Mouse (Mus musculus) cerebellum, postnatal 36 days (tissue): ENCODE results near the gene Rbm47.

Source experiments
- DNase-seq, 2 experiments: peaks; one replicate each; pipeline ENCODE4 v3.0.0; 2021 to 2022; ENCODE audit warnings: mixed read lengths in 2 of 2

Gene Rbm47

DNA sequence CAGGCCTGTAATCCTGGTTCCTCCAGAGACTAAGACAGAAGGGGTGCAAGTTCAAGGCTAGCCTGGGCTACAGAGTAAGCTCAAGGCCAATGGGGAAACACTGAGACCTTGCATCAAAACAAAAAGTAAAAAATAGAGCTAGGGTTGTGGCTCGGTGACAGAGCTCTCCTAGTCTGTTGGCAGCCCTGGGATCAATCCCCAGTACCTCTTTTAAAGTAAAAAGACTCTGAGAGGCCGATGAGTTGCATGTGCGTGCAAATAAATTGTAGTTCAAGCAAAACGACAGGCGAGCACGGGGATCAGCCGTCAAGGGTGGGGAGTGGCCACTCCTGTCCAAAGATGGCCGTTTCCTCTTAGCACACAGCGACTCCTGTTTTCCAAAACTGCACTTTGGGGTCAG is 48.0 kb downstream of the Rbm47 start:
- DNase-seq, result no peak

DNA sequence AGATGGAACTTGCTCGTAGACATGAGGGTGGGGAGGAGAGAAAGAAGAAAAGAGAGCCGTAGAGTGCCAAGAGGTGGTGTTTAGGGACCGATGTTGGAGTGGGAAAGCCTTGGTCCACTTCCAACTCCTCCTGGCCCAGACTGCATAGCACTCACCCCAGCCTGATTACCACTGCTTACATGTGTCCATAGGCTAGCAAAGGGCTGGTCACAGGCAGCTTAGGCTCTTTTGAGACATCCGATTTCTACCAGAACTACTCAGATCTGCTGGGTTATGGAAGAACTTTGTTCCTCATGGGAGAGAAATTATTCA is 48.9 kb downstream of the Rbm47 start:
- DNase-seq, result no peak

DNA sequence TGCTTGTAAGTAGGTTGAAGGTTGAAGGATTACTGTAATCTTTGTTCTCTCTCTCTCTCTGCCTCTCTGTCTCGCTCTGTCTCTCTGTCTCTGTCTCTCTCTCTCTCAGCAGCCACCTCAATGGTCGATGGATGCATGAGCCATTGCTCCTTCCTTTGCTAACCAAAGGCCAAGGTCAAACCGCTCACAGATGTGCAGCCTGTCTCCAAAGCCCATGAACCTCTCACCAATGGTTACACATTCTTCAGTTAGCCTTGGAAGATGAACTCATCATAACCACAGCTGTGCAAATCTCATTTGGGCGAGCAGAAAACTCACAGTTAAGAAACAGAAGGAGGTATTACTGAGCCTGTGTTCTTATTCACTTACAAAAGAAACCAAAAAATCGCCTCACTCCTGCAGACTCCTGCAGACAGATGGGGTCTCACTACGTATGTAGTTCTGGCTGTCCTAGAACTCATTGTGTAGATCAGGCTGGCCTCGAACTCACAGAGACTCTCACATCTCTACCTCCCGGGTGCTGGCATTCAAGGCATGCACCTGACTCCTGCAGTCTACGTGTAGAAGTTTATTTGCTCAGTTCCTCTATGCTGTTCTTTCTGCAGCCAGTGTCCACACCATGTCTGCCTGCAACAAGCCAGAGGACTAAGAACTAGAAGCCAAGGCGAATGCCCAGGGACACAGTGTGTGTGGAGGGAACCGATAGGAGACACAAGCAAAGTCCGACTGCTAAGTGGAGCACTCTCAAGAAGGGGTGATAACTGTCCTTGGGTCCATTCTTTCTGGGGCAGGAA is 49.4 kb downstream of the Rbm47 start:
- DNase-seq, result no peak

DNA sequence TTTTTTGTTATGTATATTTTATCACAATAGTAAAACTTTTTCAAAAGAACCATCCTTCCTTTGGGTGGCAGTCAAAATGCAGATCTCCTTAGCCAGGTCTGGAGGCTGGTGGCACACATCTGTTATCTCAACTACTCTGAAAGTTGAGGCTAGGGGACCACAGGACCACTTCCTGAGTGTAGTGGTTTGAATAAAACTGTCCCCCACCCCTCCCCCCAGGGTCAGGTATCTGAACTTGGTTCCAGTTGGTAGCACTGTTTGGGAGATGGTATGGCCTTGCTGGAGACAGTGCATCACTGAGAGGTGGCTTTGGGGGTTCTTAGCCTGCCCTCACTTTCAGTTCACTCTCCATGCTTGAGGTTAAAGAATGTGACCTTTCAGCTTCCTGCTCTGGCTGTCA is 51.7 kb downstream of the Rbm47 start:
- DNase-seq, result no peak

DNA sequence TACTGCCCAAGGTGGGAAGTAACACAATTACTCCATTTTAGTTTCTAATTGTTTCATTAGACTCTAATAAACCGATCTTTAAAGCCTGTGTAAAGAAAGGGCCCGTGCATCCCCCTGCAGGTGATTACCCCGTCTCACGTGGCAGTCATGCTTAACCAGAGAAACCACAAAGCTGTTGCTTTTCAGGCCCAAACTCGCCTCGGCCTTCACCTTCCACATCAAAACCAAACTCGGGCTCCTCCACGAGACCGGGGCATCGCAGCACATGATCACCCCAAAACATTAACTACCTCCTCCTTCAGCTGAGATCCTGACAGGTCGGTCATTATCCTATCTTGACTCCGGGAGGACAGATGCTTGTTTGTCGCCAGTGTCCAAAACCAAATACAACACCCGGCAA is 58.2 kb downstream of the Rbm47 start:
- no peak for DNase-seq

DNA sequence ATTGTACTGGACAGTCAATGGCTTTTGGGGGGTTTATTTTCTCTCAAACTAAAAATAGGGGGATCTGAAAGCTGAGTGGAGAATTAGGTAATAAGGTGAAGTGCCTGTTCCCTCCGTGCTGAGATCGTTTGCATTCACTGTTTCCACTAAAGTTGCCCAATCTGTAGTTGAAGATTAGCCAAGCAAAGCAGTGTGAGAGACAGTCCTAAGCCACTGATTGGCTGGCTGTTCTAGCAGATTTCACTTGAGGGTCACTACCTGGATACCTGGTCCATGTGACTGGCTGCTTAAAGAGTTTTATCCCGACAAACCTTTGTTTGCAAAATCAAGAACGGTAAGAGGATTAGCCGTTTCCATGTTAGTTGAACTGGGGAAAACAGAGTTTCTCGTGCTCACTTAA is 58.7 kb downstream of the Rbm47 start:
- no peak for DNase-seq

GRCm38 (mm10) chr5:66112059-66112458 is 60.9 kb downstream of the Rbm47 start:
- no peak for DNase-seq

- no peak for DNase-seq
These were observed 66.5 kb downstream of the Rbm47 start for GRCm38 (mm10) chr5:66106372-66106771.

DNA sequence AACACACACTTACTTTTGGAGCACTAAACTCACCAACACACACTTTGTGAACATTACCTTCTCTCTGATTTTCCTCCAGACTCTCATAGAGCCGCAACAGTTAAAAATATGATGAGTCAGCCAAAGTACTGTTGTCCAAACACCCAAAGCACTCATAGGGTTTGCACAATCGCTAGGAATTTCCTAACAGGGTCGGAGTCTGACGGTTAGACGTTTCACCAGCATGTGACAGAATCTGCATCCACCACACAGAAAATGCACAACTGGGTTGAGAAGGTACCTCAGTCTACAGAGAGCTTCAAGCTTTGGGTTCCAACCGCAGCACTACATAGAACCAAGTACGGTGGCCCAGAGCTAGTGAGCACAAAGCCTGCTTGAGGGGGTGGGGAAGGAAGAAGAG is 67.0 kb downstream of the Rbm47 start:
- no peak for DNase-seq

- no peak for DNase-seq
These were observed 67.6 kb downstream of the Rbm47 start for GRCm38 (mm10) chr5:66105366-66105765.

DNA sequence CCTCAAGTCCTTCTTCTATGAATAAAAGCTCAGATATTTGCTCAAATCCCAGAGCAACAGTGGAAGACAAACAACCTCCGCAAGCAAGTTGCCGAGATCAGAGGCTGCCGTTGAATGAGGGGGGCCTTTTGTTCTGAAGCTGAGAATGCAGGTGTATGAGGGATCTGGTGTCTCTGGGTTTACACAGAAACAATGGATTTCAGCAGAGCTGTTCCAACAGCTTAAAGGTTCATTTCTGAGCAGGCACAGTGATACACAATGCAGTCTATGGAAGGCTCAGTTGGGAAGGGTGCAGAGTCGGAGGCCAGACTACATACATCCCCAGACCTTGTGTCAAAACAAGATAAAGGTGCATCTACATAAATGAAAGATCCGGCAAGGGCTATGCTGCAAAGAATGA is 69.5 kb downstream of the Rbm47 start:
- DNase-seq, result no peak

GRCm38 (mm10) chr5:66102821-66103220 is 70.1 kb downstream of the Rbm47 start:
- DNase-seq, result no peak

DNA sequence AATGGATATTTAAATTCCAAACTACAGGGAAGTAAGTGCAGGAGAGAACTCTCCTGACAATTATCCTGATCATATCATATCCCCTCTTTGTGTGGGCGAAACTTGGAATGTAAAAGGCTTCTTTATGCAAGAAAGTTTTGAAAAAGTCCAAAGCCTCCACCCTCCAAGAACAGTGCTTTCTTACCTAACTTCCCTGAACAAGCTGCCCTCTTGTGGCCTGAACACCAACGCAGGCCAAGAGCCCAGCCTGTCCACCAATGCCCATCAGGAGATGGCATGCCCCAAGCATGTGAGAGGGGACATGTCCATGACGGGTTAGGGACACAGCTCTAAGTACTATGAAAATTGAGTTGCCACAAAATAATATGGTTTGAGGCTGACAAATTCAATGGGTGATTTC is 71.3 kb downstream of the Rbm47 start:
- no peak for DNase-seq

GRCm38 (mm10) chr5:66100322-66100721 is 72.6 kb downstream of the Rbm47 start:
- DNase-seq, result no peak

- DNase-seq, result no peak
These were observed 74.6 kb downstream of the Rbm47 start for GRCm38 (mm10) chr5:66098094-66098871.

- DNase-seq, result no peak
These were observed 76.8 kb downstream of the Rbm47 start for GRCm38 (mm10) chr5:66096081-66096480.

DNA sequence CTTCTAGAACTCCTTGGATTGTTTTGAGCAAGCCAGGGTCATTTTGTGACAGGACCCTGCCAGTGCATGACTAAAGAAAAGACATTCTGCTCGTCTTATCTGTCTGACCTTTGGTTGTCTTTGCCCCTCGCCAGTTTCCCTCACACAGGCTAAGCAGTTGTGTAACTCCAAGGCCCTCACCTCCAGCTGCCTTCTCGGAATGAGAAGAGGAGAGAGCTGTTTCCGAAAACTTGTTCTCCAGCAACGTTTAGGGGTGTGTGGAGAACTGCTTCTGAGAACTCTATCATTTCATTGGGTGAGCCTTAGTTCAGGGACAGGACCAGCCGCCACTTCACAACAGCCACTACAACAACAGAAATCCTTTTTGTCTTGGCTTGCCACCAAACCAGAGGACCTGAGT is 77.8 kb downstream of the Rbm47 start:
- DNase-seq, result no peak

DNA sequence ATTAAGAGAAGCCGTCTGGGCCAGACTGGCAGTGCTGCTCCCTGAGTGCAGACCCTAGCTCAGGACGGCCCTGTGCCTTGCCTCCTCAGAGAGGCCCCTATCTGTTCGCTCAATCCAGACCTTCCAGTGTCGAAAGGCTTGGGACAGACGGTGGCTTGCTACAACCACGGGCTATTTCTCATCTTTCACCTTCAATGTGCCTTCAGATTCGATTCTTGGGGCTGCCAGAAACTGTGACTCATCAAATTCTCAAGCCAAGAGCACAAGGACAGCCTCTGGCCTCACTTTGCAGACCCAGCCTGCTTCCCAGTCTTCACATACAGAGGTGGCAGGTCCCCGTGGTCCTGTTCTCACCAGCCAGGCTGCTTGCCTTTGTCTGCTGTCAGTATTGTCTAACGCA is 82.9 kb downstream of the Rbm47 start:
- DNase-seq, result no peak

- no peak for DNase-seq
These were observed 83.3 kb downstream of the Rbm47 start for GRCm38 (mm10) chr5:66089600-66089999.

DNA sequence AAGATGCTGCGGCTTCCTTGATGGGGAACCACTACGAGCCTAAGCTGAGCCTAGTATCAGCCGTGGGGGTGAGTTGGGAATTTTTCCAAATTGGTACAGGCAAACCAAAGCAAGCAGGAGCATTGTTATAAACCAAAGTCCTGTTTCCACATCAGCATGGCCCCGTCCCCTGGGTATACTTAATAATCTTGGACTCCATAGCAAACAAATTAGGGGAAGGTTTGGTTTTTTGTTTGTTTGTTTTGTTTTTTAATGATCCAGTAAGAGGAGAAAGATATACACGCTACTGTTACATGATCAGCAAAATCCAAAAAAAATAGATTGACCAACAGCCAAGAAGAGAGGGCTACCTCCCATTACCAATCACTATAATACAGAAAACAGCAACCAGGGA is 84.0 kb downstream of the Rbm47 start:
- no peak for DNase-seq

GRCm38 (mm10) chr5:66088247-66088901 is 84.5 kb downstream of the Rbm47 start:
- no peak for DNase-seq

DNA sequence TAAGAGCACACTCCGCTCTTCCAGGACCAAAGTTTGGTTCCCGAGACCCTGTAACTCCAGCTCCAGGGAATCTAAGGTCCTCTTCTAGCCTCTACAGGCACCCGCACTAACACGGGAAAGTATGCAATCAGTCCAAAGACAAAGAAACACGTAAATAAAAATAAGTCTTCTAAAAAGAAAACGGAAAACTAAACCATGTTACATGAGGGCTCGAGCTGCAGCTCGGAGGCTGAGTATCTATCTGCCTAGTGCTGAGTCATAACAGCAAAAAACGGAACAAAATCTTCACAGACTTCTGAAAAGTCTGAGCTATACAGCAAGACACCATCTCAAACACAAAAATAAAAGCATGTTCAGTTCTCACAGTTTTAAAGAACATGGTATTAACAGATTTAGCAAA is 86.0 kb downstream of the Rbm47 start:
- DNase-seq, result no peak

DNA sequence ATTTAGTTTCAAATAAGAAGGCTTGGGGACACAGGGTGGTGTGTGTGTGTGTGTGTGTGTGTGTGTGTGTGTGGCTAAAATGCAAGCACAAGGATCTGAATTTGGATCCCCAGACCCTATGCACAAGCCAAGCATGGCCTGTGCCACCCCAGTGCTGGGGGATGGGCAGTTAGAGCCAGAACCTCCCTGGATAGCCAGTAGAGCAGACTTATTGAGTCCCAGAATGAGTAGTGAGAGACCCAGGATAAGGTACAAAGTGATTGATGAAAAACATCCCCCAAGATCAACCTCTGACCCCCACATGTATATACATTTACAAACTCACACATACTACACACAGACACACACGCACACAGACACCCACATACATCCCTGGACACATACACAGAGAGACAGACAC is 86.6 kb downstream of the Rbm47 start:
- DNase-seq, result no peak

DNA sequence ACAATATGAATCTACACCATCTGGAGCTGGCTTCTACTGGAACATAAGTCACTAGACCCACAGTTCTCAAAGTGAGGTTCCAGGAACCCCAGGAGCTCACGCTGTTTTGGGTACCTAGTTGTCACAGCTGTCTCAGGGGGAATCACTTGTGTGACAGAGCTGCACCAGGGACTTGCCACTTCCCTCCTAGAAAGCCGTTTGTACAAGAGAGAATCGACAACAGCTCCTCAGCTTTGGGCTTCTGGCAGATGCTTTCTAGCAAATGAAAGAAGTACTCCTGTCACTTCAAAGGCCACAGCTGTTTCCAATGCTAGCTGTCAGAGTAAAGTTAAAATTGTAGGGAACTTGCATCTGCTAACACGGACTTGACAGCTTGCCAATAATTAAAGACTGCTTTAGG is 87.4 kb downstream of the Rbm47 start:
- no peak for DNase-seq
